Mouse (Mus musculus): ENCODE measurements around the gene Mob1b. TPM values are rescaled to one million over a fixed set of nuclear protein-coding genes. Genes with fewer than 3 reads are reported as not detected.

The Mob1b gene
- polyA plus RNA-seq (2015; fragmentation: Nextera tagmentation; extraction: Ambion mirVana), result 9.6 and 11.4 TPM in 2 replicates

- Histone ChIP-seq H3K27me3 (replicated peaks) (no peaks in the 10 kb centered on the region), H3K4me2 (replicated peaks) (peak within 1 kb of the TSS; percentile 92), H3K9ac (peak within 1 kb of the TSS; percentile 97), H3K36me3 (no peaks in the 10 kb centered on the region), H3K27ac (peak within 1 kb of the TSS; percentile 96), H3K4me1 (replicated peaks) (peaks cover 14% of the 10 kb centered on the region; the same call in 1 of the 2 replicates), H3K4me3 (replicated peaks) (peak within 1 kb of the TSS; percentile 99), H3K9me3 (no peaks in the 10 kb centered on the region)
- under 1% methylated on average over 53 of the region's 54 CpGs for WGBS
- peak; percentile 98 for ATAC-seq
These were observed at the start of gene Mob1b for GRCm38 (mm10) chr5:88720116-88721002. TSS of gene Mob1b (plus strand) at chr5:88720855.

- H3K27me3 ChIP-seq (replicated peaks), result no peaks in the 10 kb centered on the region
- peak overlapping the region; percentile 95 for H3K4me3 ChIP-seq (replicated peaks)
- peak overlapping the region; percentile 97 for H3K9ac ChIP-seq
- peak; percentile 48 for ATAC-seq
- under 1% methylated on average over 45 of the region's 47 CpGs for WGBS
- H3K9me3 ChIP-seq, result no peaks in the 10 kb centered on the region
- peak overlapping the region; percentile 76 for H3K4me2 ChIP-seq (replicated peaks)
- no peaks in the 10 kb centered on the region; the same call in 1 of the 2 replicates for H3K4me1 ChIP-seq (replicated peaks)
- peaks cover 4% of the 10 kb centered on the region for H3K36me3 ChIP-seq
- H3K27ac ChIP-seq, result peak overlapping the region; percentile 98
These were observed 45.8 kb upstream of the Mob1b start for GRCm38 (mm10) chr5:88674703-88675442.

GRCm38 (mm10) chr5:88675443-88676387 lies 44.9 kb upstream of the Mob1b start, which contains the start of gene Grsf1:
TSS of gene Grsf1 (minus strand) at chr5:88676171.
- Histone ChIP-seq H3K4me3 (replicated peaks) (peak within 1 kb of the TSS; percentile 95), H3K9ac (peak within 1 kb of the TSS; percentile 97), H3K4me2 (replicated peaks) (peak within 1 kb of the TSS; percentile 76), H3K27me3 (replicated peaks) (no peaks in the 10 kb centered on the region), H3K4me1 (replicated peaks) (no peaks in the 10 kb centered on the region; the same call in 1 of the 2 replicates), H3K27ac (peak within 1 kb of the TSS; percentile 98), H3K36me3 (no peaks in the 10 kb centered on the region), H3K9me3 (no peaks in the 10 kb centered on the region)
- under 1% methylated on average over 115 of the region's 127 CpGs for WGBS
- ATAC-seq, result peak; percentile 95

DNA sequence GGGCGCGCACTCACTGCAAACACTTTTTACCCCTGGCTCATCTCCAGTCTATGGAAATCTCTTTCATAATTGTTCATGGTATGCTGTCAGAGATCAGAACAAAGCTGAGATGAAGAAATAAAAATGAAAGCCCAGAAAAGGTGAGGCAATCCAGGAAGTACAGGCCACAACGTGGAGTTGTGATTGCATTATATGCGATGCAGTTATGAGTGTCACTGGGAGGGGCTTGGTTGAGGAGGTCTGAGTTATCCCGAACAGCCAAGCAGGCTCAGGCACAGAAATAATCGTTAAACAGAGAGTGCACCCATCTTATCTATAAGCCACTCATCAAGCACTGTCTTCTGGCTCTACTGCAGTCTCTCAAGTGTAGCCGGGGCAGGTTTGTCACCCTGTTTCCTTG lies 41.7 kb upstream of the Mob1b start:
- 39% methylated on average over 7 of the region's 7 CpGs for WGBS
- ATAC-seq, result no peak
- Histone ChIP-seq H3K36me3 (no peaks in the 10 kb centered on the region), H3K4me2 (replicated peaks) (peak overlapping the region; percentile 36), H3K4me1 (replicated peaks) (no peaks in the 10 kb centered on the region; the same call in 1 of the 2 replicates), H3K9me3 (no peaks in the 10 kb centered on the region), H3K27me3 (replicated peaks) (no peaks in the 10 kb centered on the region), H3K27ac (no peak overlapping the region), H3K9ac (no peak overlapping the region), H3K4me3 (replicated peaks) (no peak overlapping the region)

DNA sequence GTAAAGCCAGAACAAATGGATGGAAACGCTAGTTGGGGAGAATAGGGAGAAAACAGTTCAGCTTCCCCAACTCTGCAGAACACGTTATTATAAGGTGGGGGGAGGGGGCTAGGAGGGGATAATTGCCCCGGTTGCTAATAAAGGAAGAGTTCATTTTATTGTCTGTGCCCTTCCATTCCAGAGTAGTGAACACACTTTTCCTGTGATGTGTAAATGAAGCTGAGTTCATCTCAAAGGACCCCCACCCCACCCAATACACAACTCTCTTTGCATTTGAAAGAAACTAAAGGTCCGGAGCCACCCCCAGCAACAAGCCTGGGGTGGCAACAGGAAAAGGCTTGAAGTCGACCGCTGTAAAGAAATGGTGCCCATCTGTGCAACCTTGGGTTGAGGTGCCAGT lies 41.3 kb upstream of the Mob1b start:
- no peak overlapping the region for H3K9ac ChIP-seq
- no peak for ATAC-seq
- H3K27ac ChIP-seq, result no peak overlapping the region
- H3K27me3 ChIP-seq (replicated peaks), result no peaks in the 10 kb centered on the region
- no peak overlapping the region for H3K4me3 ChIP-seq (replicated peaks)
- peak overlapping the region; percentile 36 for H3K4me2 ChIP-seq (replicated peaks)
- WGBS, result 21% methylated on average over 6 of the region's 6 CpGs
- H3K4me1 ChIP-seq (replicated peaks), result no peaks in the 10 kb centered on the region; the same call in 1 of the 2 replicates
- no peaks in the 10 kb centered on the region for H3K9me3 ChIP-seq
- no peaks in the 10 kb centered on the region for H3K36me3 ChIP-seq

GRCm38 (mm10) chr5:88680567-88680966 lies 40.1 kb upstream of the Mob1b start:
- 86% methylated on average over 6 of the region's 6 CpGs for WGBS
- no peaks in the 10 kb centered on the region for H3K4me1 ChIP-seq (replicated peaks)
- no peaks in the 10 kb centered on the region for H3K27me3 ChIP-seq (replicated peaks)
- no peak for ATAC-seq
- no peak overlapping the region for H3K9ac ChIP-seq
- H3K9me3 ChIP-seq, result no peaks in the 10 kb centered on the region
- H3K4me3 ChIP-seq (replicated peaks), result no peak overlapping the region
- H3K36me3 ChIP-seq, result no peaks in the 10 kb centered on the region
- H3K27ac ChIP-seq, result no peak overlapping the region
- no peak overlapping the region for H3K4me2 ChIP-seq (replicated peaks)

DNA sequence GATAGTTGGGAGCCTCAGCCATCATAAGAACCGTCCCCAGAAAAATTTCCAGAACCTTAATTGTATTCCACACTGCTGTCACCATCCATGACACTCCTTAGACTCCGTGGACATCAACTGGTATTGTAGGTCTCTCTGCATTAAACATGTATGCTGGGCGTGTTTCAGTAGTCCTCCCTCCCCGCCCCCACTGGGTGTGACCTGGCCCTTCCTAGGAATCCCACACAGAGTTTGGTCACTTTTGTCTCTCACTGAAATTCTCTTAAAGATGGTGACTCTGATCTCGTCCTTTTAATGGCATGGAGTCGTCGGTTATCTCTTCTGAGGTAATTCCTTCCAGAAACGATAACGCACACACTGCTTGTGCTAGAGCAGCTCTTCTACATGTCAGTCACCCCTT lies 36.9 kb upstream of the Mob1b start:
- H3K27ac ChIP-seq, result no peak overlapping the region
- no peaks in the 10 kb centered on the region for H3K4me1 ChIP-seq (replicated peaks)
- H3K4me2 ChIP-seq (replicated peaks), result no peak overlapping the region
- no peak overlapping the region for H3K4me3 ChIP-seq (replicated peaks)
- ATAC-seq, result no peak
- WGBS, result 71% methylated on average over 9 of the region's 9 CpGs
- no peak overlapping the region for H3K9ac ChIP-seq
- no peaks in the 10 kb centered on the region for H3K36me3 ChIP-seq
- no peaks in the 10 kb centered on the region for H3K9me3 ChIP-seq
- H3K27me3 ChIP-seq (replicated peaks), result no peaks in the 10 kb centered on the region

DNA sequence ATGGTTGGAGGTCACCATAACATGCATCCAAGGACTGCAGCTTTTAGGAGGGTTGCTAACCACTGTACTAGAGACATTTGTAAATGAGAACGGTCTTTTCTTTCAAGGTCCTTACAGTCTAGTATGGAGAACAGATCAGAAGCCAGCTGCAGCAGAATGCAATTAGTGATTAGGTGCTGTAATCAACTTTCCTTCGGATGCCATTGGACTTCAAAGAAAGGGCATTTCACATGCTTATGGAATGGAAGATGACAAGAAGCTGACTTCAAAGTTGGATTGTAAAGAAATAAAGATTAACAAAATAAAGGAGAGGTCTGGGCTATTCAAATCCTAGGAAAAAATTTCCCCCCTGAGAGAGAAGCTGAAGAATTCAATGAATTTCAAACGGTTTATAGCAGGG lies 36.4 kb upstream of the Mob1b start:
- no peak for ATAC-seq
- no peaks in the 10 kb centered on the region for H3K27me3 ChIP-seq (replicated peaks)
- no peak overlapping the region for H3K4me3 ChIP-seq (replicated peaks)
- no peaks in the 10 kb centered on the region for H3K36me3 ChIP-seq
- H3K27ac ChIP-seq, result no peak overlapping the region
- WGBS, result 7% methylated on average over 3 of the region's 3 CpGs
- H3K9ac ChIP-seq, result no peak overlapping the region
- no peaks in the 10 kb centered on the region for H3K9me3 ChIP-seq
- no peaks in the 10 kb centered on the region for H3K4me1 ChIP-seq (replicated peaks)
- H3K4me2 ChIP-seq (replicated peaks), result no peak overlapping the region

DNA sequence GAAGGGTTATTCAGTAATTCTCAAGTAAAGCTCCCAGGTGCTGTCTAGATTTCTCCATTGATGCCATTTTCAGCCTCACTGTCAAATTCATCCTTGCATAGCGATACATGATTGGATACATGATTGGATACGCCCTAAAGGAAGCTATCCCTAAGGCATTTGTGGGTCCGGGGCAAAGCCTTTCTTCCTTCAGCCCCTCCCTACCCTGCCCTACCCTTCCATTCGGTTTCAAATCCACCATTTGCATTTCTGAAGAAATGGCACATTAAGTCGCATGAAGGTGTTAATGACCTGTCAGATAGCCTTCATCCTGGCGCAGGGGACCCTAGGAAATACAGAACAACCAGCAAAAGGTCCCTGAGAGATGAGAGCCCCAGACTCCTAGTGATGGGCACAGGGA lies 35.3 kb upstream of the Mob1b start:
- Histone ChIP-seq H3K4me3 (replicated peaks) (no peak overlapping the region), H3K27ac (no peak overlapping the region), H3K4me2 (replicated peaks) (no peak overlapping the region), H3K9me3 (no peaks in the 10 kb centered on the region), H3K27me3 (replicated peaks) (no peaks in the 10 kb centered on the region), H3K9ac (no peak overlapping the region), H3K36me3 (no peaks in the 10 kb centered on the region), H3K4me1 (replicated peaks) (no peaks in the 10 kb centered on the region)
- ATAC-seq, result no peak
- 20% methylated on average over 6 of the region's 6 CpGs for WGBS

DNA sequence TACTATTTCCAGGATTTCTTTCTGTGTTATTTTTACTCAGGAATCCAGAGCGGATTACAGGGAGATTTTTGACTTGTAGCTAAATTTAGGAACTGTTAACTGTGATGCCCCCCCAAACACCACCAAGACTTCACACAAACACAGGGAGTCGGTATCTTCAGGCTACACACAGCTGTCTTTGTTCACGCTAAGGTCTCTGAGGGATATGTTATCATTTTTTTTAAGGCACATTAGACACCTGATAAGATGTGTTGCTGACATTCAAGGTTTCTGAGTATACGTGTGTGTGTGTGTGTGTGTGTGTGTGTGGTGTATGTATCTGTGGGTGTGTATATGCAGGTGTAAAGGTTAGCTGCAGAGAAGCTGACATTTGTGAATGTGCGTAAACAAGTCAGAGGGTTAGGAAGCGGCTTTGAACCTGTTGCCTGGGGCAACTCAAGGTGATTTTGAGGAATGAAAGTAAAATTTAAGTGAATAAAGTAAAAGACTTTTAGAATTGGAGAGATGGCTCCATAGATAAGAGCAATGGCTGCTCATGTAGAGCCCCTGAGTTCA lies 34.8 kb upstream of the Mob1b start:
- H3K4me1 ChIP-seq (replicated peaks), result 0 out of 2 replicates have a peak, but pooled peaks cover 3% of the 10 kb centered on the region
- H3K27ac ChIP-seq, result no peak overlapping the region
- H3K36me3 ChIP-seq, result no peaks in the 10 kb centered on the region
- no peaks in the 10 kb centered on the region for H3K27me3 ChIP-seq (replicated peaks)
- ATAC-seq, result no peak
- no peaks in the 10 kb centered on the region for H3K9me3 ChIP-seq
- H3K4me3 ChIP-seq (replicated peaks), result no peak overlapping the region
- H3K9ac ChIP-seq, result no peak overlapping the region
- 57% methylated on average over 6 of the region's 6 CpGs for WGBS
- no peak overlapping the region for H3K4me2 ChIP-seq (replicated peaks)

DNA sequence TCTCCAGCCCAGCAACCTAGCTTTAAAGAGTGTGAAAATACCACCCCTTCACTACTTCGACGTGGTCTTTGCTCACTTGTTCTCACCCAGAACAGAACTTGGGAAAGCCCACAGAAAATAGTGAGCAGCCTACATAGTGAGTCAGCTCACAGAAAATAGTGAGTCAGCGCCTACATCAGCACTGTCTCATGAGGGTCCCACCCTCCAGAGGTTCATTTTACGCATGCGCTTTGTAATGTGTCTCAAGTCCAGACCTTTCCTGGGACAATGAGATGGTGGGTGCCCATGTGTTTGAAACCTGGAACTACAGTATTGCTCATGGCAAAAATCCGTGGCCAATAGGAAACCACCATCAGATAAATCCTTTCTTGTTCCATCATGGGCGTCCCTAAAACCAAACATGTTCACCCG lies 32.7 kb upstream of the Mob1b start:
- no peak overlapping the region for H3K4me2 ChIP-seq (replicated peaks)
- no peaks in the 10 kb centered on the region for H3K27me3 ChIP-seq (replicated peaks)
- H3K4me1 ChIP-seq (replicated peaks), result 0 out of 2 replicates have a peak, but pooled peaks cover 3% of the 10 kb centered on the region
- 83% methylated on average over 8 of the region's 8 CpGs for WGBS
- H3K4me3 ChIP-seq (replicated peaks), result no peak overlapping the region
- no peaks in the 10 kb centered on the region for H3K36me3 ChIP-seq
- H3K27ac ChIP-seq, result no peak overlapping the region
- H3K9ac ChIP-seq, result no peak overlapping the region
- H3K9me3 ChIP-seq, result no peaks in the 10 kb centered on the region
- ATAC-seq, result no peak
